Mouse (Mus musculus) heart, embryonic 12.5 days (tissue): ENCODE results near the gene Rdh7. TPM values are rescaled to one million over a fixed set of nuclear protein-coding genes. Genes with fewer than 3 reads are reported as not detected.
"Not testable (repeated sequence)": the region's sequence is repeated elsewhere in the genome, so short reads cannot be mapped to it uniquely, and the experiment has no call there.

ENCODE experiments used
- ATAC-seq: fragments of 200-750 bp; cut with Nextera tagmentation; 2 replicates; pipeline ENCODE4 v1.8.0; 2017; ENCODE audit warnings: moderate TSS enrichment, moderate library complexity; ENCODE audit not compliant: insufficient number of reproducible peaks, low FRiP score
- H3K27ac ChIP-seq: fragments of 300-500 bp; sonication (generic); 2 replicates; pipeline ENCODE4 v1.5.1; 2016; ENCODE audit warnings: mild to moderate bottlenecking, moderate library complexity; ENCODE audit not compliant: poor library complexity, severe bottlenecking
- H3K27me3 ChIP-seq: fragments of 300-500 bp; sonication (generic); replicated peaks from 2 replicates; pipeline ENCODE4 v1.6.1; 2016; ENCODE audit warnings: mild to moderate bottlenecking, moderate library complexity
- H3K36me3 ChIP-seq: fragments of 300-500 bp; sonication (generic); 2 replicates; pipeline ENCODE4 v1.6.1; 2016; ENCODE audit warnings: mild to moderate bottlenecking, moderate library complexity
- H3K4me1 ChIP-seq: fragments of 300-500 bp; sonication (generic); replicated peaks from 2 replicates; pipeline ENCODE4 v1.6.1; 2016; ENCODE audit warnings: mild to moderate bottlenecking
- H3K4me2 ChIP-seq: fragments of 300-500 bp; sonication (generic); 2 replicates; pipeline ENCODE4 v1.6.1; 2016; ENCODE audit warnings: mild to moderate bottlenecking, moderate library complexity
- H3K4me3 ChIP-seq: fragments of 300-500 bp; sonication (generic); 2 replicates; pipeline ENCODE4 v1.5.1; 2016; ENCODE audit warnings: mild to moderate bottlenecking
- H3K9ac ChIP-seq: fragments of 300-500 bp; sonication (generic); 2 replicates; pipeline ENCODE4 v1.6.1; 2016; ENCODE audit warnings: mild to moderate bottlenecking, moderate library complexity
- H3K9me3 ChIP-seq: fragments of 300-500 bp; sonication (generic); replicated peaks from 2 replicates; pipeline ENCODE4 v1.6.1; 2016; ENCODE audit warnings: mild to moderate bottlenecking, moderate library complexity
- WGBS: fragments of 180-500 bp; shearing (Covaris S2); methylation state at CpG from one replicate; pipeline ENCODE4 v1.1.7; 2016; 5-methylcytosine and 5-hydroxymethylcytosine counted together
- polyA plus RNA-seq: library from polyadenylated mRNA; unstranded; fragments of >200 nt; fragmentation: Nextera tagmentation; extraction: Ambion mirVana; gene quantifications from 2 replicates; pipeline ENCODE4 v1.2.1, GENCODE M21; 2016

The Rdh7 gene
- polyA plus RNA-seq = not detected in 2 replicates

- H3K27me3 ChIP-seq = no peaks in the 10 kb centered on the region
- H3K27ac ChIP-seq = no peak within 1 kb of the TSS
- H3K4me2 ChIP-seq = no peak within 1 kb of the TSS
- 0 out of 2 replicates have a peak, but pooled peaks cover 5% of the 10 kb centered on the region for H3K4me1 ChIP-seq
- no peak within 1 kb of the TSS for H3K9ac ChIP-seq
- no peaks in the 10 kb centered on the region for H3K36me3 ChIP-seq
- H3K4me3 ChIP-seq = no peak within 1 kb of the TSS
- 0 out of 2 replicates have a peak, but pooled peaks cover 3% of the 10 kb centered on the region for H3K9me3 ChIP-seq
- no peak for ATAC-seq
Measured at GRCm38 (mm10) chr10:127888605-127889004, at the start of gene Rdh7. TSS of gene Rdh7 (minus strand) at chr10:127888817.

GRCm38 (mm10) chr10:127937428-127938010 is 48.9 kb upstream of the Rdh7 start:
- ATAC-seq = no peak
- Histone ChIP-seq H3K4me3 (no peak overlapping the region), H3K36me3 (no peaks in the 10 kb centered on the region), H3K9me3 (no peaks in the 10 kb centered on the region), H3K4me1 (no peaks in the 10 kb centered on the region), H3K4me2 (no peak overlapping the region), H3K27ac (no peak overlapping the region), H3K9ac (no peak overlapping the region), H3K27me3 (no peaks in the 10 kb centered on the region)
- 4% methylated on average over 2 of the region's 2 CpGs for WGBS

DNA sequence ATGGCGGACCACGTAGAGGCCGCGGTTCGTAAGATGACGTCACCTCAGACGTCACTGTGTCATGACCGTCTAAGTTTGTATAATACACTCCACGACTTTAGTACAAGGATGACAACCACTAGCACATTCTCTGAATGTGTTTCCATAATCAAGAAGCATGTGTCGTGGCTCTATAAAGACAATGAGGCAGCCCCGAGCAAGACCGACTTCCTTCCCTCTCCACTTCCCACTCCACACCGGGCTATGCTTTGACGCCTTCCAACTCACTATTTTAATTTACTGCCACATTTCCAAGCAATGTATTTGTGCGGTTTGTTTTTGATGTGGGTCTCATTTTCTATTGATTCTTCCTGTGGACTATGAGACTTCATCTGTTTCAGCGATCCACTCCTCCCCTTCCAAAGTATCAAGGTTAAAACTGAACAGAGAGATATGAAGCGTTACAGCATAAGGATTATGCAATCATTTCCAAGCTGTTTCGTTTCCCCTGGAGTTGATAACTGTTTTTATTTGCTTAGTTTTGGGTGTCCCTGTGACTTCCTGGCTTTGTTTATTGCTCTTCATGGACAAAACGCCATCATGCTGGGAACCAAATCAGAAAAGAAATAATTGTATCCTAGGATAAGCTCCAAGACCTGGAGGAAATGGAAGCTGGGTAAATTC is 48.3 kb upstream of the Rdh7 start:
- Histone ChIP-seq H3K9me3 (no peaks in the 10 kb centered on the region), H3K4me2 (no peak overlapping the region), H3K4me1 (no peaks in the 10 kb centered on the region), H3K27me3 (no peaks in the 10 kb centered on the region), H3K4me3 (no peak overlapping the region), H3K36me3 (no peaks in the 10 kb centered on the region), H3K9ac (no peak overlapping the region), H3K27ac (no peak overlapping the region)
- ATAC-seq = no peak
- 76% methylated on average over 19 of the region's 19 CpGs for WGBS

GRCm38 (mm10) chr10:127936271-127936670 is 47.7 kb upstream of the Rdh7 start:
- H3K9me3 ChIP-seq = no peaks in the 10 kb centered on the region
- H3K4me1 ChIP-seq = no peaks in the 10 kb centered on the region
- 82% methylated on average over 8 of the region's 8 CpGs for WGBS
- H3K27me3 ChIP-seq = no peaks in the 10 kb centered on the region
- no peak for ATAC-seq
- H3K27ac ChIP-seq = no peak overlapping the region
- no peak overlapping the region for H3K9ac ChIP-seq
- no peak overlapping the region for H3K4me3 ChIP-seq
- no peak overlapping the region for H3K4me2 ChIP-seq
- no peaks in the 10 kb centered on the region for H3K36me3 ChIP-seq

- 0 out of 2 replicates have a peak, but pooled peaks cover 2% of the 10 kb centered on the region for H3K9me3 ChIP-seq
- H3K36me3 ChIP-seq = no peaks in the 10 kb centered on the region
- ATAC-seq = no peak
- no peaks in the 10 kb centered on the region for H3K4me1 ChIP-seq
- H3K9ac ChIP-seq = no peak overlapping the region
- H3K4me2 ChIP-seq = no peak overlapping the region
- no peaks in the 10 kb centered on the region for H3K27me3 ChIP-seq
- WGBS = 62% methylated on average over 8 of the region's 8 CpGs
- no peak overlapping the region for H3K4me3 ChIP-seq
- H3K27ac ChIP-seq = no peak overlapping the region
Measured at GRCm38 (mm10) chr10:127932290-127932926, 43.8 kb upstream of the Rdh7 start.

DNA sequence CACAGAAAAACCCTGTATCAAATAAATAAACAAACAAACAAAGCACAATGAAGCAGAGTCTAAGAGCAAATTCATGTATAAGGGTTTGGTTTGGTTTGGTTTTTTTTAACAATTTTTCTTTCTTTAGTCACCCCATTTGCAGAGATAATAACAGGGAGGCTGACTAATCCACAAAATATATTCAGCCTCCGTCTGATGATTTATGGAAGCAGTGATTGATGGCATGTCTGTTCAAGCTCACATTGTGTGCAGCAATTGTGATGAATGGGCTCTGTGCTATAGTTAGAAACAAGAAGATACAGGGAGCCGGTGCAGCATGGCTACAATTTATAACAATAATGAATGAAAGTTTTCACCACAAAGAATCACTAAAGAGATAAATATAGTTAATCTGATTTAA is 39.1 kb upstream of the Rdh7 start:
- no peaks in the 10 kb centered on the region for H3K4me1 ChIP-seq
- H3K9ac ChIP-seq = no peak overlapping the region
- no peak overlapping the region for H3K27ac ChIP-seq
- no peak overlapping the region for H3K4me3 ChIP-seq
- H3K36me3 ChIP-seq = no peaks in the 10 kb centered on the region
- H3K4me2 ChIP-seq = no peak overlapping the region
- WGBS = 42% methylated on average over 2 of the region's 2 CpGs
- H3K9me3 ChIP-seq = 0 out of 2 replicates have a peak, but pooled peaks cover 2% of the 10 kb centered on the region
- no peaks in the 10 kb centered on the region for H3K27me3 ChIP-seq
- no peak for ATAC-seq

DNA sequence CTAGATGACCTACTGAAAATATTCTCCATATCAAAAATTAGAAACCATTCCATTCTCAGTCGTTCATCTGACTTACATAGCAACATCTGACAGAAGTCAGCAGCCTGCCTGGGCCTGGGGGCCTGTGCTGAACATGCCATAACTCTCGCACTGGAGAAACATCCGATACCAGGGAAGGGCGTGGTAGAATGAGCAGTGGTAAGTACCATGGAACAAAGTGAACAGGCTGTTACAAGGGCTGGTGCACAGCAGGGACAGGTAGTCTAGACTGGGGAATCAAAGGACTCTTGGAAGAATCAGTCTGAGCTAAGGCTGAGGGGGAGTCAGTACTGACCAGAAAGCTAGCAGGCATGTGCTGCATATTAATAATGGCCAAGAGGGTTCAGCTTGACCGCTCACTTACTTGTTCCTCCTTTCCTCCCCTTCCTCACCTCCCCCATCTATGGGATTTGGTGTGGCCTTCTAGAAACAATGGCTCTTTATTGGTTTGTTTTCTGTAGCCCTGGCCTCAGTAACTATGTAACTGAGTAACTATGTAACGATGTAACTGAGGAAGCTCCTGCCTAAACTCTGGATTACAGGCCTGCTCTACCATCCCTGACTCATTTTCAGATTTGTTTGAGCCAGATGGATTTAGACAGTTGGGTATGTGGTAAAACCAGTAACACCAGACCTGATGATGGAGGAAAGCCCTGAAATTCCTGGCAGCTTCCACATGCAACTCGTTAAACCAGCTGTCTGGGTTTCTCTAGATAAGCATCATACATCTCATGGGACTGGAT is 36.2 kb upstream of the Rdh7 start:
- Histone ChIP-seq H3K36me3 (no peaks in the 10 kb centered on the region), H3K4me2 (no peak overlapping the region)
- WGBS = 55% methylated on average over 7 of the region's 7 CpGs

DNA sequence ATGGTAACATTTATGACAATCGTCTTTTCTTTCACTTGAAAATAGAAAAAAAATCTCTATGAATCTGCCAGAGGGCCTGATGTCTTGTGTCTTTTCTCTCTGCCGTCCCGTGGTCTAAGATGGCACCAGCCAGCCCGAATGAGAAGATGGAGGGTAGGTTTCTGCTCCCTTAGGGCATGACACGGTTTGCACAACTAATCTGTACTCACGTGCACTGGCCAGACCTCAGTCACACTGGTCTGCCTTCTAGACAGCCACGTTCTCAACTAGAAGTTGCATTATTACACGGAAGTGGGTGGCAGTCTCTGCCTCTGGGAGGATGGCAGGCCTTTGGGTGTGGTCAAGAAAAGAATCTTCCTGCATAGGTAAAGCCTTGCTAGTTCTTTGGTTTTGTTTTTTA is 34.4 kb upstream of the Rdh7 start:
- H3K27ac ChIP-seq = no peak overlapping the region
- H3K4me1 ChIP-seq = no peaks in the 10 kb centered on the region
- no peak overlapping the region for H3K4me2 ChIP-seq
- WGBS = 77% methylated on average over 8 of the region's 8 CpGs
- H3K27me3 ChIP-seq = no peaks in the 10 kb centered on the region
- no peak overlapping the region for H3K4me3 ChIP-seq
- no peaks in the 10 kb centered on the region for H3K9me3 ChIP-seq
- no peak for ATAC-seq
- H3K36me3 ChIP-seq = no peaks in the 10 kb centered on the region
- no peak overlapping the region for H3K9ac ChIP-seq

More for the DNA sequence above, 36.2 kb upstream of the Rdh7 start:
- Histone ChIP-seq H3K4me3 (no peak overlapping the region), H3K4me1 (no peaks in the 10 kb centered on the region), H3K9me3 (no peaks in the 10 kb centered on the region), H3K27ac (no peak overlapping the region), H3K27me3 (no peaks in the 10 kb centered on the region), H3K9ac (no peak overlapping the region)
- ATAC-seq = no peak

GRCm38 (mm10) chr10:127922241-127922640 is 33.6 kb upstream of the Rdh7 start:
- no peaks in the 10 kb centered on the region for H3K9me3 ChIP-seq
- 83% methylated on average over 1 of the region's 1 CpGs for WGBS
- ATAC-seq = no peak

DNA sequence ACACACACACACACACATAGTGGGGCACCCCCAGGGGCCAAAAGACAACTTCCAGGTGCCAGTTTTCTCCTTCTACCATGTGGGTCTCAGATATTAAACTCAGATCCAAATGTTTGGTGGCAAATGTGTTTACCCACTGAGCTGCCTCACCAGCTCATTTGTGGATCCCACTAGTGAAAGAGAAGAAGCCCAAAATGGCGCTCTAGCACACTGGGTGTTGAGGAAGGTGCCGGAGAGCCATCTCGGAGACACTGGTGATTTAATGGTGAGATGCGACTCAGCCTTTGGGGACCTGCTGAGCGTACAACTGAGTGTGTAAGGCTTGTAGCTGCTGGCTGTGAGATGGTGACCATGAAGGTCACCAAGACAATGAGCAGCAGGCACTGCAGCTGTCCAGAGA is 29.0 kb upstream of the Rdh7 start:
- 90% methylated on average over 5 of the region's 5 CpGs for WGBS
- Histone ChIP-seq H3K9ac (no peak overlapping the region), H3K4me2 (no peak overlapping the region), H3K4me1 (no peaks in the 10 kb centered on the region), H3K9me3 (no peaks in the 10 kb centered on the region), H3K4me3 (no peak overlapping the region), H3K27me3 (no peaks in the 10 kb centered on the region), H3K27ac (no peak overlapping the region), H3K36me3 (no peaks in the 10 kb centered on the region)
- ATAC-seq = no peak

More at GRCm38 (mm10) chr10:127922241-127922640, 33.6 kb upstream of the Rdh7 start:
- Histone ChIP-seq H3K27ac (no peak overlapping the region), H3K4me3 (no peak overlapping the region), H3K4me1 (no peaks in the 10 kb centered on the region), H3K36me3 (no peaks in the 10 kb centered on the region), H3K27me3 (no peaks in the 10 kb centered on the region), H3K4me2 (no peak overlapping the region), H3K9ac (no peak overlapping the region)

- not testable (repeated sequence) for ATAC-seq, H3K9me3 ChIP-seq, H3K27ac ChIP-seq, H3K27me3 ChIP-seq, H3K4me3 ChIP-seq, H3K4me1 ChIP-seq, H3K4me2 ChIP-seq, H3K9ac ChIP-seq, H3K36me3 ChIP-seq
- 76% methylated on average over 3 of the region's 3 CpGs for WGBS
Measured at GRCm38 (mm10) chr10:127917183-127917582, 28.6 kb upstream of the Rdh7 start.
